Mouse (Mus musculus): ENCODE results near the gene Letmd1.
"Not testable (repeated sequence)": the region's sequence is repeated elsewhere in the genome, so short reads cannot be mapped to it uniquely, and the experiment has no call there.

Letmd1 gene

GRCm38 (mm10) chr15:100452486-100452885, 16.3 kb upstream of the Letmd1 start:
- no peak for DNase-seq

GRCm38 (mm10) chr15:100456356-100456991, 12.3 kb upstream of the Letmd1 start:
- no peak for DNase-seq

DNA sequence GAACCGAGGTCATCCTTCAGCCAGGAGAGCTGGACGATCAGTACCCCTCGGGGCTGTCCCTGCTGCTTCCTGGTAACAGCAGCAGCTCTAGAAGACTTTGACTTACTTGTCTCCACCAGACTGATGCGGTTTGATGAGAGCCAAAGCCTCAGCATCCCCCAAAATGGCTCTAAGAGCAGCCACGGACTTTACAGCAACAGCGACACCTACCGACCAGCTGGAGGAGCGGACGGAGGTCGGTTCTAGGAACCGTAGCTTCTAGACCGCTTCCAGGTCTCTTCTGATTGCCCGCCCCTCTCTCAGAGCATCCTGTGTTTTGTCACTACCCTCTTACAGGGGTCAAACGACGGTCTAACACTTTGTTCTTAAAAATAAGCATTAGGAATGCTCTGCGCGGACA, 11.5 kb upstream of the Letmd1 start:
- DNase-seq, result peak; percentile 49 to 51

DNA sequence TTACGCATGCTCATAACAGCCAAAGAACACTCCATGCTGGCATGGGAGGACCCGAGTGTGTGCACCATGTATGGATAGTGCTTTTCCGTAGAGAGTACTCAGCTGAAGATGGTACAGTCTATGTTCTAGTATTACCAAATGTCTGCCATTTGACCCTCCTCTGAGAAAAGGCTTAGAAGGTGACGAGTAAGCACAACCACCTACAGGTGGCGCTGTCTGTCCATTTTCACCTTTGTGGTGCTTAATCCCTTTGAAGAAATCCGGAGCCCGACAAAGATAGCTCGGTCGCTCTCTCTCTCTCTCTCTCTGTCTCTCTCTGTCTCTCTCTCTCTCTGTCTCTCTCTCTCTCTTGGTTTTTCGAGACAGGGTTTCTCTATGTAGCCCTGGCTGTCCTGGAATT, 10.8 kb upstream of the Letmd1 start:
- DNase-seq, result no peak

DNA sequence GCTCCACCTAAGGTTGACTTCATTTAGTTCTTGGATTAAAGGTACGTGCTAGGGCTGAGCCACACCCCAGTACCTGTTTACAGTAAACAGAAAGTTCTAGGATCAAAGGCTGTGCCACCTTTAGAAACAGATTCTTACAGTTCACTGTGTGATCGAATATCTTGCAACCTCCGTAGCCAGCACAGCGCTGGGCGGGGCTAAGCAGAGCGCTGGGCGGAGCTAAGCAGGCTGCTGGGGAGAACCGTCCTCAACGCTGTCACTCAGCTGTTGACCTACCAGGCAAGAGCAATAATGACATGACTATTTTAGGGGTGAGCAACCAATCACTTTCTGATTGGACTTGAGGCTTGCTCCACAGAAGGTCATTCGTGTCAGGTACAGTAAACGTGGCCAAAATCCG, 7.9 kb upstream of the Letmd1 start:
- no peak for DNase-seq

GRCm38 (mm10) chr15:100461646-100462045, 7.2 kb upstream of the Letmd1 start:
- no peak for DNase-seq

GRCm38 (mm10) chr15:100462086-100462485, 6.7 kb upstream of the Letmd1 start:
- no peak for DNase-seq

DNA sequence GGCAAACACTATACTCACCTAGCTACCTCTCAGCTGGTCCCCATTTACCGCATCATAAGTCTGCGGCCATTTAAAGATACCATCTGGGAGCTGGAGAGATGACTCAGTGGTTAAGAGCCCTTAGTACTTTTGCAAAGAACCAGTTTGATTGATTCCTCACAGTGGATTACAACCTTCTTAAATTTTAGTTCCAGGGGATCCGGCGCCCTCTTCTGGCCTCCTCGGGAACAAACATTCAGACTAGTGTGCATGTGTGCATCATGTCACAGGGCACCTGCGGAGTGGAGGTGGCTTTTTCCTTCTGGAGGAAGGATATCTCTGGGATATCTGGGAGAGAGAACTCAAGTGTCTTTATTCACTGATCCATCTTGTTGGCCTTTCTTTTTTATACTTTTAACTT, 5.1 kb upstream of the Letmd1 start:
- DNase-seq, result peak; percentile 32 to 44

GRCm38 (mm10) chr15:100465432-100465831, 3.4 kb upstream of the Letmd1 start:
- no peak for DNase-seq

DNA sequence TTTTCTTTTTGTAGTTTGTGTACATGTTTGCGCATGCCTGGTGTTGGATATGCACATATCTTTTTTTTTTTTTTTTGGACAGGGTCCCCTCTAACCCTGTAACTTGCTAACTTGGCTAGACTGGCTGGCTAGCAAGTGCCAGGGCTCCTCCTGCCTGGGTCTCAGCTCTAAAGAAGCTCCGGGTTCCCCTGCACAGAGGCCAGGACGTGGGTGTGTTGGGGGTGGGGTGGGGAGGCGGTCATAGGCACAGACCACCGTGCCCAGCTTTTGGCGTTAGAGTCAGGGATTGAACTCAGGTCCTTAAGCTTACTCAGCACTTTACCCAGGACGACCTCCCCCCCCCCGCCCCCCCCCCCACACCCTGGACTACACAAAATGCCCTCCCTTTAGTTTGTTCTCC, 1.1 kb upstream of the Letmd1 start:
- no peak for DNase-seq

GRCm38 (mm10) chr15:100469189-100469545, 344 bp downstream of the Letmd1 start:
- DNase-seq, result no peak

- no peak for DNase-seq
Measured at GRCm38 (mm10) chr15:100470037-100470436, 1.2 kb downstream of the Letmd1 start.

- DNase-seq, result no peak
Measured at GRCm38 (mm10) chr15:100473926-100474503, 5.2 kb downstream of the Letmd1 start.

DNA sequence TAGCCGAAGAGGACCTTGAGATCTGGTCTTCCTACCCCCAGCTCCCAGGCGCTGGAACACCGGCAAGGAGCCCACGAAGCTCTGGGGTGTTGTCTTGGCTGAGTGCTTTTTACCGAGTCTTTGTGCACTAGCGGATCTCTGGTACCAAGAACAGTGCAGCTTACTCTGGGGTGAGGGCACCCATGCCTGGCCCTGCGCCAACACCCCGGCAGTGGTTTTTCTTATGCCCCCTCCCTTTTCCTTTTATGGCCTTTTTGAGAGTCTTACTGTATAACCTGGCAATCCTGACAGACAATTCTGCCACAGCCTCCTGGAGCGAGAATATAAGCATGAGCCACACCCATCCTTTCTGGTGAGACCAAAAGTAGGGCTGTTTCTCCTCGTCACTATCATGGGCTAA, 9.5 kb downstream of the Letmd1 start:
- DNase-seq, result no peak

- DNase-seq, result no peak
Measured at GRCm38 (mm10) chr15:100478925-100479324, 10.1 kb downstream of the Letmd1 start.

DNA sequence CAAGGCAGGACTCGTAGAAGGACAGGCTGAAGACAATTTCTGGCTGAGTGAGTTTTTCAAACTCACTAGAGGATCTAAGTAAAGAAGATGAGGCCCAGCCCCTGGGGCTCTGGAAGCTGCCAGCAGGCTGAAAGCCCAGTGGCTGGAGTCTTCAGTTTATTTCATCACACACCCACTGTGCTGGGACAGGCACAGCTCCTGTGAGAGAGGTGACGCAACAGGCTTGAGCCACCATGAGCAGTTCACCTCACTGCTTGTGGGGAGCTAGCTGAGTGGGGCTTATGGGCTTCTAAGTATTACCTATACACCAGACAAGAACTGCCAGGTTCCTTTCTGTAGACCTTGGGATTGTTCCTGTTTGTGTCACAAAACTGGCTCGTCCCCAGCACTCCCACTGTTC, 16.8 kb downstream of the Letmd1 start:
- DNase-seq, result no peak

DNA sequence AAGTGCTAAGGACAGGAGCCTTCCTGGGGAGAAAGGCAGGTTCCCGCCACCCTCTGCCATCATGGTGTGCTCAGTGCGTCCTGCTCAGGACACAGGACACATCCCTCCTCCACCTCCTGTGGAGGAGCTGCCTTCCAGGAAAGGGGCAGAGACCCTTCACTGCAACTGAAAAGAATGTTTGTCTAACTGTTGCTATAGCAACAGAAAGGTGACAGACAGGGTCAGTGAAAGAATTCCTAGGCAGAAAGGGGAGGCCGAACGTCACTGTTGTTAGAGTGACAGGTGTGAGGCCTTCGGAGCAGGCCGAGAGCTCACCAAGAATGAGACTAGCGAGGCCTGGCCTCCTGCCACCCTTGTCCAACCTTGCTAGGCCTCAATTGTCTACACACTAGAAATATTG, 17.6 kb downstream of the Letmd1 start:
- DNase-seq, result no peak

GRCm38 (mm10) chr15:100487050-100487449, 18.2 kb downstream of the Letmd1 start:
- DNase-seq, result no peak

- DNase-seq, result not testable (repeated sequence)
Measured at GRCm38 (mm10) chr15:100488297-100488696, 19.5 kb downstream of the Letmd1 start.

DNA sequence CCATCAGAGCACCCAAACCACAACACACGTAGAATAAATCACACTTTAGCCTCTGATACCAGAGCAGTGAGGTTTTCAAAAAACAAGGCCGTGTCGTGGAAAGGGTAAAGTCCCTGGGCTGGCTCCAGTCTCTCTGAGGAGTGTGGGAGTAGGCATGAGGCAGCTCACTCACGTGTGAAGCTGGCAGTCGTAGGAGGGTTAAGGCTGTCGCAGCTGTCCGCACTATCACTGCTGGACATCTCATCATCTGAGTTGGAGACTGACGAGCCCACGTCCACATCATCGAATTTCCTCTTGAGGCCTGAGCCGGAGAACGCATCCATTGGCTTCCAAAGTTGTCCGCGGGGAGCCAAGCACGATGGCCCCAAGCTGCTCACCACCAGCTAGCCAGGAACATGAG, 20.4 kb downstream of the Letmd1 start:
- no peak for DNase-seq

- no peak for DNase-seq
Measured at GRCm38 (mm10) chr15:100491966-100492365, 23.1 kb downstream of the Letmd1 start.

GRCm38 (mm10) chr15:100494647-100495046, 25.8 kb downstream of the Letmd1 start:
- DNase-seq, result no peak

- peak; percentile 82 to 83 for DNase-seq
Measured at GRCm38 (mm10) chr15:100495102-100495501, 26.3 kb downstream of the Letmd1 start, which contains the start of gene Csrnp2. Gene Csrnp2, minus strand, starts transcription at chr15:100495488.

GRCm38 (mm10) chr15:100499506-100499905, 30.7 kb downstream of the Letmd1 start:
- not testable (repeated sequence) for DNase-seq

Data from thymus, adult 18-20 months (tissue).